8 mouse cellular contexts compared by ENCODE assay signal in the genomic region with DNA sequence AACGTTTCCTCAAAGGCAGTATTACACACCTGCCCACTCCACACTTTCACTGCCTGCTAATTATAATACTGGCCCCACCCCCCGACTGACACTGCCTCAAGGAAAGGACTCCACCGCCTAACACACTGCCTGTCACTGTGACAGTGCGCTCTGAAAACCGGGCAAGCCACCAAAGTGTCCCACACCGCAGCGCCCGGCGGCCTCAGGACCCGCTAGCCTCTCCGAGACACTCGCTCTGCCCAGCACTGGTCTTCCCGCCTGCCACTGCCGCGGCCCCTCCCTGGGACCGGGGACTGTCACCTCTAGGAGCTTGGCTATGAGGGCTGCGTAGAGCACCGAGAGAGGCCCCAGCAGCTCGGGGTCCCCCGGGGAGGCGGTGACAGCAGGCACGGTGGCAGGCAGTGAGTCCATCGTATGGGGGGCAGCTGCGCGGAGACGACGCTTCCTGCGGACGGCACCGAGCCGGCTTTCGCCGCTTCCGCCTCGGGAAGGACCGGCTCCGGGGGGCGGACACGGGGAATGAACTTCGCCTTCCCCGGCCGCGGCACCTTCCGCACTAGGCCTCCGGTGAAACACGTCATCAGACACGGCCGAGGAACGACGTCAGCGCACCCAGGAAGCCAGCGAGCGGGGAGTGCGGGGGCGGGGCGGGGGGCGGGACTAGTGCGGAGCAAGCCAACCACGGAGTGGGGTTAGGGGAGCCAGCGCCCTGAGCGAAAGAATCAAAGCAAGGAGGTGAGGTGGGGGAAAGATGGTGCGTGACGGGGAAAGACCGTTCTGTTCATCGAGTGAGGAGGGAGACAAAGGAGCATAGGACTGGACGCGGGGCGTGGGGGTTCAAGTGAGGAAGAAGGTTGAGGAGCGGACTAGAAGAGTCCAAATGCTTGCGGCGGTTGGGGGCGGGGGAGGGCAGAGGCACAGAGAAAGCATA. TPM values are rescaled to one million over a fixed set of nuclear protein-coding genes. Genes with fewer than 3 reads are reported as not detected.
DNase-seq lines count a peak whose midpoint lies in the region; ATAC-seq lines count a peak whose summit lies in the region.

No protein-coding gene starts in this region.

- peaks cover 3% of the 10 kb centered on the region for H3K36me3 ChIP-seq in intestine, embryonic 16.5 days (ENCODE audit: control insufficient read depth, insufficient read depth, low read length)
- peaks cover 45% of the 10 kb centered on the region for H3K36me3 ChIP-seq in midbrain, embryonic 10.5 days

- H3K4me1 ChIP-seq in intestine, embryonic 16.5 days (ENCODE audit: control insufficient read depth, insufficient read depth, low read length), result peaks cover 7% of the 10 kb centered on the region
- H3K4me1 ChIP-seq in midbrain, embryonic 10.5 days, result peaks cover 17% of the 10 kb centered on the region

- peak overlapping the region; percentile 87 for H3K9ac ChIP-seq in intestine, embryonic 16.5 days (ENCODE audit: low read depth, low read length)

- H3K4me3 ChIP-seq in intestine, embryonic 16.5 days (ENCODE audit: low read length), result peak overlapping the region; percentile 83
- H3K4me3 ChIP-seq in midbrain, embryonic 10.5 days, result peak overlapping the region; percentile 82

- DNase-seq in adrenal gland, postnatal 10 days, result peak; percentile 94
- DNase-seq in embryo, embryonic 9.5 days (ENCODE audit: extremely low spot score), result peak; percentile 90
- peak; percentile 63 to 88 for DNase-seq in gastrocnemius, postnatal 4 days (ENCODE audit: low spot score in 2 of 2)
- DNase-seq in left cerebral cortex, postnatal 36 days (ENCODE audit: low spot score in 2 of 2), result peak; percentile 88
- DNase-seq in midbrain, embryonic 10.5 days (ENCODE audit: low spot score), result peak; percentile 89
- peak; percentile 83 for DNase-seq in right cerebral cortex, postnatal 36 days (ENCODE audit: low spot score in 2 of 2)
- peak; percentile 74 to 88 for DNase-seq in urinary bladder, postnatal 4 days (ENCODE audit: low spot score in 2 of 2)

- no peaks in the 10 kb centered on the region for H3K9me3 ChIP-seq in intestine, embryonic 16.5 days (ENCODE audit: control insufficient read depth, low read length)
- no peaks in the 10 kb centered on the region for H3K9me3 ChIP-seq in midbrain, embryonic 10.5 days (replicated peaks)

- H3K27me3 ChIP-seq in intestine, embryonic 16.5 days (replicated peaks; ENCODE audit: control insufficient read depth, insufficient read depth, low read length), result no peaks in the 10 kb centered on the region
- H3K27me3 ChIP-seq in midbrain, embryonic 10.5 days (ENCODE audit: low read depth, poor library complexity, severe bottlenecking), result no peaks in the 10 kb centered on the region

- intact Hi-C loops in left cerebral cortex, postnatal 36 days (cut with DNase I), result loop anchor here (1.0 to 2.0 kb wide), 2 partner anchors 24 to 48 kb away; partner anchors contain the start of genes Aida, Brox and Mia3

- under 1% methylated on average over 72 of the region's 72 CpGs for WGBS in intestine, embryonic 16.5 days
- under 1% methylated on average over 72 of the region's 72 CpGs for WGBS in midbrain, embryonic 10.5 days

- ATAC-seq in intestine, embryonic 16.5 days, result peak; percentile 98

- peak overlapping the region; percentile 90 for H3K4me2 ChIP-seq in intestine, embryonic 16.5 days (ENCODE audit: low read depth, low read length)

- H3K27ac ChIP-seq in intestine, embryonic 16.5 days (ENCODE audit: low read length), result peak overlapping the region; percentile 87
- H3K27ac ChIP-seq in midbrain, embryonic 10.5 days (replicated peaks), result peak overlapping the region; percentile 88

RNA-seq across cellular contexts. Expression of gene Mia3, which starts 24.2 kb away (rescaled TPM):
- 100 to 1,000 TPM; 134 to 148 TPM for total RNA-seq in adrenal gland, postnatal 10 days (2021)
- total RNA-seq in gastrocnemius, postnatal 4 days (2021), result 100 to 1,000 TPM; 140 to 149 TPM
- polyA plus RNA-seq in intestine, embryonic 16.5 days (2015; fragmentation: Nextera tagmentation; extraction: Ambion mirVana), result 67.2 and 67.3 TPM in 2 replicates
- total RNA-seq in left cerebral cortex, postnatal 36 days (2021), result 100 to 1,000 TPM; 217 to 225 TPM
- 83.8 and 95.2 TPM in 2 replicates for polyA plus RNA-seq in midbrain, embryonic 10.5 days (2016; fragmentation: Nextera tagmentation; extraction: Ambion mirVana)

RNA-seq across cellular contexts. Expression of gene Taf1a, which starts 43.6 kb away (rescaled TPM):
- 10 to 100 TPM; 12.7 to 13.3 TPM for total RNA-seq in adrenal gland, postnatal 10 days (2021)
- 10 to 100 TPM in 1 of 2 experiments, 1 to 10 TPM in 1; 7.4 to 10.4 TPM for total RNA-seq in gastrocnemius, postnatal 4 days (2021)
- 14.0 and 14.5 TPM in 2 replicates for polyA plus RNA-seq in intestine, embryonic 16.5 days (2015; fragmentation: Nextera tagmentation; extraction: Ambion mirVana)
- 10 to 100 TPM; 11.6 to 21.1 TPM for total RNA-seq in left cerebral cortex, postnatal 36 days (2021)
- 19.8 and 24.3 TPM in 2 replicates for polyA plus RNA-seq in midbrain, embryonic 10.5 days (2016; fragmentation: Nextera tagmentation; extraction: Ambion mirVana)

RNA-seq across cellular contexts. Expression of gene Brox, which starts 48.1 kb away (rescaled TPM):
- 10 to 100 TPM; 45.0 to 46.0 TPM for total RNA-seq in adrenal gland, postnatal 10 days (2021)
- total RNA-seq in gastrocnemius, postnatal 4 days (2021), result 10 to 100 TPM; 27.6 to 38.2 TPM
- 41.8 and 42.5 TPM in 2 replicates for polyA plus RNA-seq in intestine, embryonic 16.5 days (2015; fragmentation: Nextera tagmentation; extraction: Ambion mirVana)
- total RNA-seq in left cerebral cortex, postnatal 36 days (2021), result 10 to 100 TPM; 45.6 to 54.2 TPM
- polyA plus RNA-seq in midbrain, embryonic 10.5 days (2016; fragmentation: Nextera tagmentation; extraction: Ambion mirVana), result 40.3 and 50.3 TPM in 2 replicates

RNA-seq across cellular contexts. Expression of gene Aida, which starts 48.8 kb away (rescaled TPM):
- total RNA-seq in adrenal gland, postnatal 10 days (2021), result 10 to 100 TPM; 41.3 to 51.6 TPM
- 10 to 100 TPM; 58.3 to 65.7 TPM for total RNA-seq in gastrocnemius, postnatal 4 days (2021)
- polyA plus RNA-seq in intestine, embryonic 16.5 days (2015; fragmentation: Nextera tagmentation; extraction: Ambion mirVana), result 22.6 and 23.6 TPM in 2 replicates
- 10 to 100 TPM; 49.6 to 54.4 TPM for total RNA-seq in left cerebral cortex, postnatal 36 days (2021)
- polyA plus RNA-seq in midbrain, embryonic 10.5 days (2016; fragmentation: Nextera tagmentation; extraction: Ambion mirVana), result 42.3 and 45.1 TPM in 2 replicates

Comparison
In these comparisons a context has a peak if more than half of its experiments do, and no peak if none do; other contexts are left out.
1. Peak in every context shown above with its lines: DNase-seq, ATAC-seq, H3K4me3 ChIP-seq and H3K27ac ChIP-seq.